Mouse (Mus musculus) central nervous system, embryonic 11.5 days (tissue): ENCODE measurements around the gene Lrrc8c. TPM values are rescaled to one million over a fixed set of nuclear protein-coding genes. Genes with fewer than 3 reads are reported as not detected.

Source experiments
- polyA plus RNA-seq: library from polyadenylated mRNA; depleted of rRNA; stranded (reverse); fragments of >200 nt; gene quantifications from 2 replicates; pipeline ENCODE4 v1.2.3, GENCODE M21; 2012; rRNA removed

Lrrc8c gene
- 7.9 and 9.7 TPM in 2 replicates for polyA plus RNA-seq

DNA sequence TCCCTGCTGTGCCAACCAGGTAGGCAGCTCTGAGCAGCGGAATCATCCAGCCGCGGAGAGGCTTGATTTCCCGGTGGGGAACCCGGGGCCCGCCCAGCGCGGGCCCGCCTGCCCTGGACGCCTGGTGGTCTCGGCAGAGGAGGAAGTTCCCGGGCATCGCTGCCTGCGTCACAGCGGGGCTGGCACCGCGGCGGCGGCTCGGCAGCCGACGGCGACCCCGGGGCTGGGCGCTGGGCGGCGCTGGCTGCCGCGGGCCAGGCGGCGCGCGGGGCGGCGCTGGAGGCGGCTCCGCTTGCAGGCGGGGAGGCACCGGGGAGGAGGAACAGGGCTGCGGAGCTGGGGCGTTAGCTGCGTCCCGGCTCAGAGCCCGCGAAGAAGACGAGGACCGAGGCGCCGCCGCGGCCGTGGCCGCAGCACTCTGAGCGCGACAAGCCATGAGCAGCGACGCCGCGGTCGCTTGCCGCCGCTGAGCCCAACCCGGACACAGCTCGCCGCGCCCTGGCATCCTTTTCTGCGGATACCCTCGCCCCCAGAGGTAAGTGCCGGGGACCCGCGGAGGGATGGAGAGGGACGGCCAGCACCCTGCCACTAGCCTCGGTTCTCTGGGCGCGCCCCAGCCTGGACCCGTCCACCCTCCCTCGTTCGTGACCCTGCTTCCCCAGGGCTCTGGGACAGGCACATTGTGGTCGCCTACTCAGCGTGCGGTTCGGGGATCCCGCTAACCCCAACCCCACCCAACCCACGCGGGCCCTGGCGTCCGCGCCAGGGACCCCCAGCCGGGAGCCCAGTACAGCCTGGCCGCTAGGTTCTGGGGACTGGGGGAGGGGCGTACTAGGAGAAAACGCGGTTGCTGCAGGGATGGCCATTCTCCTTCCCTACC, at the start of gene Lrrc8c:
Gene Lrrc8c, plus strand, starts transcription at position 293 of the 880 bp plus-strand sequence.

Other genes with a start within 250 kb of the Lrrc8c start
- gene Gm43302, start 225.7 kb upstream of the Lrrc8c start, polyA plus RNA-seq: 0.06 and 0.10 TPM in 2 replicates
- gene Gbp6, start 225.7 kb upstream of the Lrrc8c start, polyA plus RNA-seq: 0.35 and 0.37 TPM in 2 replicates
- 7.6 and 10.3 TPM in 2 replicates for gene Lrrc8b, start 103.6 kb upstream of the Lrrc8c start, polyA plus RNA-seq
- 11.4 and 13.8 TPM in 2 replicates for gene Lrrc8d, start 180.6 kb downstream of the Lrrc8c start, polyA plus RNA-seq